Mouse (Mus musculus) left cerebral cortex, adult 18-20 months (tissue): ENCODE results near the gene Pip. TPM values are rescaled to one million over a fixed set of nuclear protein-coding genes. Genes with fewer than 3 reads are reported as not detected.

Experiments
- DNase-seq, 2 experiments: peaks; one replicate each; pipeline ENCODE4 v3.0.0; 2021 to 2022; ENCODE audit warnings: low spot score in 2 of 2, mixed read lengths in 1 of 2
- long read RNA-seq, 2 experiments: library from polyadenylated mRNA; stranded (forward); transcript quantifications; one replicate each; pipeline ENCODE4 v2.0.0; 2021
- total RNA-seq, 2 experiments: library from RNA; stranded (reverse); gene quantifications; 2 replicates each; pipeline ENCODE4 v1.2.3; 2021

The Pip gene
- total RNA-seq: not detected
- long read RNA-seq, experiment 1: 0 reads
- long read RNA-seq, experiment 2: 0 reads

- no peak for DNase-seq
Observed at GRCm38 (mm10) chr6:41847235-41847634, at the start of gene Pip. Gene Pip, plus strand, starts transcription at chr6:41847535.

GRCm38 (mm10) chr6:41824086-41824485 lies 23.2 kb upstream of the Pip start:
- no peak for DNase-seq

GRCm38 (mm10) chr6:41829516-41829915 lies 17.8 kb upstream of the Pip start:
- no peak for DNase-seq

- DNase-seq: no peak
Observed at GRCm38 (mm10) chr6:41852689-41853088, 5.4 kb downstream of the Pip start, which contains the start of gene Sval2. Gene Sval2, plus strand, starts transcription at chr6:41852989.

GRCm38 (mm10) chr6:41864038-41864437 lies 16.7 kb downstream of the Pip start:
- no peak for DNase-seq

Other genes with a start within 250 kb of the Pip start
- gene Ephb6, start 242.1 kb upstream of the Pip start, total RNA-seq: 100 to 1,000 TPM; 115 to 119 TPM
- 1 to 10 TPM; 2.0 to 2.3 TPM for gene Trpv6, start 211.1 kb upstream of the Pip start, total RNA-seq
- gene Trpv5, start 166.8 kb upstream of the Pip start, total RNA-seq: not detected
- gene Llcfc1, start 163.1 kb upstream of the Pip start, total RNA-seq: not detected
- gene Kel, start 143.2 kb upstream of the Pip start, total RNA-seq: not detected
- gene Olfr459, start 72.4 kb upstream of the Pip start, total RNA-seq: not detected
- gene Sval2, start 5.5 kb downstream of the Pip start, total RNA-seq: not detected
- not detected for gene Sval1, start 104.1 kb downstream of the Pip start, total RNA-seq
- gene Sval3, start 120.6 kb downstream of the Pip start, total RNA-seq: not detected
- gene Sva, start 190.9 kb downstream of the Pip start, total RNA-seq: not detected